Mouse (Mus musculus): ENCODE results near the gene Tpst2.

DNA sequence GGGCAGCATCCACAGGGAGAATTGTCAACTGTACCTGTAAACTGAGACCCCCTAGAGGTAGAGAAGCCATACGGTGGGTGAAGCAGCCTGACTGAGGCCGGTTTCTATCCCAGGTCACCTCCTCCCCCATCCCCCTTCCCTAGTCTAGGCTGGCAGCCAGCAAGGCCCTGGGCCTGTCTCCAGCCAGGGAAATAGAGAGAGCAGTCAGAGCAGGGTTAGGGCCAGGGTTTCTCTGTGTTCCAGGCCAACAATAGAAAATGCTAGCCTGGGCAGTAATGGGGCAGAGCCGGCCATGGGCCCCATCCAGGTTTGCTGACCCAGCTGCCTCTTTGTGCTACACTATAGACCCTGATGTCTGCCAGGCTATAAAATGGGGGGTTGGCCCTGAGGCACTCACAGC lies 21.1 kb upstream of the Tpst2 start, which contains the start of gene Crybb1:
- TF ChIP-seq CTCF (IDR thresholded peaks at IDR 0.05; ENCODE audit: low read depth) (no peak), EP300 (IDR thresholded peaks at IDR 0.05; ENCODE audit: low read depth) (no peak)

Data from liver, postnatal 0 days (tissue).